Mouse (Mus musculus): Measurements from ENCODE around the gene Rapgef5. TPM values are rescaled to one million over a fixed set of nuclear protein-coding genes. Genes with fewer than 3 reads are reported as not detected.
"Not testable (repeated sequence)": the region's sequence is repeated elsewhere in the genome, so short reads cannot be mapped to it uniquely, and the experiment has no call there.

Gene Rapgef5
- total RNA-seq, 2 experiments from 2014 or later, result 106 to 111 TPM

- no peak for DNase-seq (ENCODE audit: extremely low spot score in 1 of 2, low spot score in 2 of 2)
- intact Hi-C loops (cut with DNase I), result loop anchor here (10.0 kb wide), 1 partner anchor 78 kb away; no protein-coding TSS in a partner anchor
Observed at GRCm38 (mm10) chr12:117776841-117777240, 260.6 kb downstream of the Rapgef5 start.

GRCm38 (mm10) chr12:117781360-117781759 is 265.1 kb downstream of the Rapgef5 start:
- DNase-seq (ENCODE audit: extremely low spot score in 1 of 2, low spot score in 2 of 2), result no peak
- intact Hi-C loops (cut with DNase I), result no loop called here

- intact Hi-C loops (cut with DNase I), result no loop called here
- DNase-seq (ENCODE audit: extremely low spot score in 1 of 2, low spot score in 2 of 2), result no peak
Observed at GRCm38 (mm10) chr12:117783426-117783825, 267.1 kb downstream of the Rapgef5 start.

- DNase-seq (ENCODE audit: extremely low spot score in 1 of 2, low spot score in 2 of 2), result no peak
- intact Hi-C loops (cut with DNase I), result no loop called here
Observed at GRCm38 (mm10) chr12:117786621-117787020, 270.3 kb downstream of the Rapgef5 start.

GRCm38 (mm10) chr12:117788513-117789011 is 272.3 kb downstream of the Rapgef5 start:
- intact Hi-C loops (cut with DNase I), result no loop called here
- DNase-seq (ENCODE audit: extremely low spot score in 1 of 2, low spot score in 2 of 2), result no peak

GRCm38 (mm10) chr12:117789017-117789416 is 272.7 kb downstream of the Rapgef5 start:
- intact Hi-C loops (cut with DNase I), result no loop called here
- no peak for DNase-seq (ENCODE audit: extremely low spot score in 1 of 2, low spot score in 2 of 2)

GRCm38 (mm10) chr12:117795303-117795702 is 279.0 kb downstream of the Rapgef5 start:
- intact Hi-C loops (cut with DNase I), result no loop called here
- DNase-seq (ENCODE audit: extremely low spot score in 1 of 2, low spot score in 2 of 2), result no peak

- intact Hi-C loops (cut with DNase I); DNase-seq (ENCODE audit: extremely low spot score in 1 of 2, low spot score in 2 of 2): not testable (repeated sequence)
Observed at GRCm38 (mm10) chr12:117803989-117804388, 287.7 kb downstream of the Rapgef5 start, which contains the start of gene Cdca7l. Gene Cdca7l, plus strand, starts transcription at chr12:117804289.

GRCm38 (mm10) chr12:117805576-117805975 is 289.3 kb downstream of the Rapgef5 start:
- DNase-seq (ENCODE audit: extremely low spot score in 1 of 2, low spot score in 2 of 2), result no peak
- intact Hi-C loops (cut with DNase I), result no loop called here

- intact Hi-C loops (cut with DNase I), result no loop called here
- DNase-seq (ENCODE audit: extremely low spot score in 1 of 2, low spot score in 2 of 2), result no peak
Observed at GRCm38 (mm10) chr12:117806007-117806451, 289.8 kb downstream of the Rapgef5 start.

GRCm38 (mm10) chr12:117806470-117806869 is 290.2 kb downstream of the Rapgef5 start:
- no peak for DNase-seq (ENCODE audit: extremely low spot score in 1 of 2, low spot score in 2 of 2)
- intact Hi-C loops (cut with DNase I), result no loop called here

- intact Hi-C loops (cut with DNase I), result no loop called here
- DNase-seq (ENCODE audit: extremely low spot score in 1 of 2, low spot score in 2 of 2), result no peak
Observed at GRCm38 (mm10) chr12:117807637-117808036, 291.4 kb downstream of the Rapgef5 start.

GRCm38 (mm10) chr12:117808355-117809326 is 292.4 kb downstream of the Rapgef5 start:
- no peak for DNase-seq (ENCODE audit: extremely low spot score in 1 of 2, low spot score in 2 of 2)
- intact Hi-C loops (cut with DNase I), result no loop called here

All from left cerebral cortex, postnatal 10 days (tissue).